Mouse (Mus musculus) R1 (cell line): Measurements from ENCODE around the gene Fez2.

Source experiments
- DNase-seq: peaks from one replicate; pipeline ENCODE4 v3.0.0-alpha.2; 2018; ENCODE audit warnings: low read depth, low spot score

Fez2 gene

GRCm38 (mm10) chr17:78408386-78408785 is 9.6 kb downstream of the Fez2 start:
- no peak for DNase-seq

- DNase-seq, result peak; percentile 60
Measured at GRCm38 (mm10) chr17:78407581-78407980, 10.4 kb downstream of the Fez2 start.

GRCm38 (mm10) chr17:78406854-78407253 is 11.1 kb downstream of the Fez2 start:
- DNase-seq, result no peak

- no peak for DNase-seq
Measured at GRCm38 (mm10) chr17:78405336-78405735, 12.6 kb downstream of the Fez2 start.

- peak; percentile 39 for DNase-seq
Measured at GRCm38 (mm10) chr17:78403804-78404203, 14.1 kb downstream of the Fez2 start.

- DNase-seq, result no peak
Measured at GRCm38 (mm10) chr17:78403229-78403628, 14.7 kb downstream of the Fez2 start.

GRCm38 (mm10) chr17:78402174-78402573 is 15.8 kb downstream of the Fez2 start:
- no peak for DNase-seq

GRCm38 (mm10) chr17:78401713-78402112 is 16.2 kb downstream of the Fez2 start:
- DNase-seq, result no peak

- no peak for DNase-seq
Measured at GRCm38 (mm10) chr17:78401311-78401710, 16.6 kb downstream of the Fez2 start.

GRCm38 (mm10) chr17:78400130-78400840 is 17.7 kb downstream of the Fez2 start:
- DNase-seq, result no peak

GRCm38 (mm10) chr17:78392401-78393087 is 25.4 kb downstream of the Fez2 start:
- DNase-seq, result no peak

GRCm38 (mm10) chr17:78389573-78389972 is 28.4 kb downstream of the Fez2 start:
- DNase-seq, result no peak

GRCm38 (mm10) chr17:78388101-78388847 is 29.7 kb downstream of the Fez2 start:
- no peak for DNase-seq

- peak; percentile 15 for DNase-seq
Measured at GRCm38 (mm10) chr17:78387665-78388064, 30.3 kb downstream of the Fez2 start.

- DNase-seq, result no peak
Measured at GRCm38 (mm10) chr17:78382321-78382720, 35.6 kb downstream of the Fez2 start.

- DNase-seq, result no peak
Measured at GRCm38 (mm10) chr17:78379730-78380245, 38.2 kb downstream of the Fez2 start.

- DNase-seq, result no peak
Measured at GRCm38 (mm10) chr17:78379079-78379729, 38.7 kb downstream of the Fez2 start.

- no peak for DNase-seq
Measured at GRCm38 (mm10) chr17:78376587-78376986, 41.4 kb downstream of the Fez2 start.

- DNase-seq, result no peak
Measured at GRCm38 (mm10) chr17:78374756-78375155, 43.2 kb downstream of the Fez2 start.

- DNase-seq, result no peak
Measured at GRCm38 (mm10) chr17:78373849-78374248, 44.1 kb downstream of the Fez2 start.

GRCm38 (mm10) chr17:78373174-78373573 is 44.8 kb downstream of the Fez2 start:
- DNase-seq, result no peak

GRCm38 (mm10) chr17:78370445-78370844 is 47.5 kb downstream of the Fez2 start:
- no peak for DNase-seq
